Mouse (Mus musculus) liver, embryonic 14.5 days (tissue): ENCODE results near the gene Rtn4rl1. TPM values are rescaled to one million over a fixed set of nuclear protein-coding genes. Genes with fewer than 3 reads are reported as not detected.

Source experiments
- ATAC-seq: fragments of 200-750 bp; cut with Nextera tagmentation; 2 replicates; pipeline ENCODE4 v1.8.0; 2017; ENCODE audit warnings: moderate number of reproducible peaks, mild to moderate bottlenecking, moderate library complexity; ENCODE audit not compliant: insufficient read depth
- DNase-seq, 3 experiments: peaks; one replicate each; pipeline ENCODE4 v3.0.0-alpha.2; 2012 to 2013; ENCODE audit warnings: low read depth in 3 of 3, low spot score in 3 of 3
- H3K27ac ChIP-seq: fragments of 300-500 bp; sonication (generic); 2 replicates; pipeline ENCODE4 v1.5.1; 2014; ENCODE audit warnings: moderate library complexity, mild to moderate bottlenecking, control low read depth, inconsistent platforms
- H3K27me3 ChIP-seq: fragments of 300-500 bp; sonication (generic); 2 replicates; pipeline ENCODE4 v1.6.1; 2014; ENCODE audit warnings: mild to moderate bottlenecking, low read length, moderate library complexity; ENCODE audit not compliant: control insufficient read depth, insufficient read depth
- H3K36me3 ChIP-seq: fragments of 300-500 bp; sonication (generic); replicated peaks from 2 replicates; pipeline ENCODE4 v1.6.1; 2014; ENCODE audit warnings: low read depth; ENCODE audit not compliant: control insufficient read depth, insufficient read depth
- H3K4me1 ChIP-seq, 2 experiments: fragments of 200-500 bp in 1 of 2; fragments of 300-500 bp in 1 of 2; sonication (generic) in 1 of 2; replicated peaks; 2 replicates each; pipeline ENCODE4 v1.6.1; 2012 to 2014; ENCODE audit warnings: antibody characterized with exemption in 1 of 2, inconsistent platforms in 1 of 2, low read length in 1 of 2; ENCODE audit not compliant: control insufficient read depth in 2 of 2, insufficient read depth in 2 of 2
- H3K4me2 ChIP-seq: fragments of 300-500 bp; sonication (generic); 2 replicates; pipeline ENCODE4 v1.6.1; 2014; ENCODE audit warnings: low read depth, mild to moderate bottlenecking, control low read depth, moderate library complexity
- H3K4me3 ChIP-seq, 2 experiments: fragments of 200-500 bp in 1 of 2; fragments of 300-500 bp in 1 of 2; sonication (generic) in 1 of 2; 2 replicates each; pipeline ENCODE4 v1.5.1; 2012 to 2014; ENCODE audit warnings: low read depth in 2 of 2, low read length in 2 of 2, mild to moderate bottlenecking in 2 of 2, control low read depth in 1 of 2, inconsistent platforms in 1 of 2, moderate library complexity in 1 of 2; ENCODE audit not compliant: insufficient read depth in 1 of 2
- H3K9ac ChIP-seq: fragments of 300-500 bp; sonication (generic); replicated peaks from 2 replicates; pipeline ENCODE4 v1.6.1; 2014; ENCODE audit warnings: mild to moderate bottlenecking, control low read depth, moderate library complexity
- H3K9me3 ChIP-seq: fragments of 300-500 bp; sonication (generic); 2 replicates; pipeline ENCODE4 v1.6.1; 2016; ENCODE audit warnings: low read length, mixed read lengths; ENCODE audit not compliant: control insufficient read depth
- CTCF ChIP-seq: IDR thresholded peaks from 2 replicates; pipeline ENCODE4 v1.5.1; 2016; ENCODE audit warnings: antibody characterized with exemption, low read depth, control low read depth
- EP300 ChIP-seq: IDR thresholded peaks from 2 replicates; pipeline ENCODE4 v1.6.1; 2016; ENCODE audit warnings: antibody characterized with exemption, low read depth
- WGBS: fragments of 180-500 bp; shearing (Covaris S2); extraction: QIAGEN DNeasy Blood & Tissue Kit; methylation state at CpG from one replicate; pipeline ENCODE4 v1.1.7; 2014; ENCODE audit not compliant: insufficient replicate concordance; 5-methylcytosine and 5-hydroxymethylcytosine counted together
- polyA plus RNA-seq, 2 experiments: library from polyadenylated mRNA; depleted of rRNA in 1 of 2; stranded (reverse) in 1 of 2; unstranded in 1 of 2; fragments of >200 nt; fragmentation: Nextera tagmentation in 1 of 2; extraction: Ambion mirVana in 1 of 2; gene quantifications; 2 replicates each; pipeline versions ENCODE4 v1.2.1 to v1.2.3; 2012 to 2014

Gene Rtn4rl1
- polyA plus RNA-seq, 2 experiments, result 0.56 to 0.98 TPM

DNA sequence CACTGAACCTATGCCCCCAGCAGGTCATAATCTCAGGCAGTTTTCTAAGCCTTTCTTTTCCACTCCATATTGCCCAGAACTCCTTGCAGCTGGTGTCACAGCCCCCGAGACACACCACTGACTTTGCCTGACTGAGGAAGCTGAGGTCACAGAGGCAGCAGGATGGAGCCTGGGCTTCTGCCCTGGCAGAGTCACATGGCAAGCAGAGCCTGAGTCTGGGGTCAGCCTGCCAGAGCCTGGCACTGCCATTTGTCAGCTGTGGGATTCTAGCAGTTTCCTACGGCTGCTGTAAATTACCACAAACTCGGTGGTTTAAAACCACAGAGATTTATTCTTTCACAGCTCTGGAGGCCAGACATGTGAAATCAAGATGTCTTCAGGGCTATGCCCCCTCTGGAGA is 34.0 kb downstream of the Rtn4rl1 start:
- 20% methylated on average over 3 of the region's 3 CpGs for WGBS
- no peak overlapping the region for H3K4me3 ChIP-seq
- H3K27ac ChIP-seq, result no peak overlapping the region
- peaks cover 0 to 4% of the 10 kb centered on the region in 2 experiments; a peak in 3 of 4 replicates for H3K4me1 ChIP-seq
- H3K36me3 ChIP-seq, result no peaks in the 10 kb centered on the region
- DNase-seq (no peak), ATAC-seq (no peak)
- H3K9ac ChIP-seq, result no peak overlapping the region
- no peaks in the 10 kb centered on the region for H3K9me3 ChIP-seq
- H3K4me2 ChIP-seq, result no peak overlapping the region
- TF ChIP-seq CTCF (no peak), EP300 (no peak)
- no peaks in the 10 kb centered on the region; the same call in none of the 2 replicates for H3K27me3 ChIP-seq

DNA sequence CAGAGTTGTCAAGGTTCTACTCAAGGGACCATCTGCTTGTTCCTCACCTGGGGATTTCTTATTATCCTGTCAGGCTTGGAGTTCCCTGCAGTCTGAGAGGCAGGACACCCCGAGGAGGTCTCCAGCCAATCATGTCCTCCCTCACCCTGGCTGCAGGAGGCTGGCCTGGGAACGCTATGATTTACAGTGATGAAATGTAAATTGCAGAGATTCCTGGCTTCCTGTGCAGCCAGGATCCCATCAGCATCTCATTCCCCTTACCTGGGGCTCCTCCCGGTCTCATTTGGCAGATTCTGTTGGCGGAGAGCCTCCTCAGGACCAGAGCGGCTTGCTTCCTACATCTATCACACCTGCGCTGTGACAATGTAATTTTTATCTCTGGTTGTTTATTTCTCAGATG is 35.7 kb downstream of the Rtn4rl1 start:
- peaks cover 8 to 16% of the 10 kb centered on the region in 2 experiments for H3K4me1 ChIP-seq
- no peak for DNase-seq
- 73% methylated on average over 6 of the region's 6 CpGs for WGBS

DNA sequence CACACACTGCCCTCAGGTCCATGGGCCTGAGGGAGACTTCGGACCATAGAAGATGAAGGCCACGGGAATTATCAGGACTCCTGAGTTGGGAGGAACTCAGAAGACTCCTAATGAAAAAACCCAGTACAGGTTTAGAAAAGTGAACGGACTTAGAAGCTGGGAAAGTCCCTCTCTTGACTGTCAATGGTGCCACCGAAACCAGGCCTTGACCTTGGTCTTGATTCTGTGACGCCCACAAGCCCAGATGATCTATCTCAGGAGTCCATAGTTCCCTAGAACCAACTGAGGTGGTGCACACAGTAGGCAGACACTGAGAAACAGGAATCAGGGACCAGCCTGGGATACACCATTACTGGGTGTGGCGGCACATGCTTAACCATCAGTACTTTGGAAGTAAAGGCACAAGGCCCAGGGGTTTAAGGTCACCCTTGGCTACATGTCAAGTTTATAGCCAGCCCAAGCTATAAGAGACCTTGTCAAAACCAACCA is 36.7 kb downstream of the Rtn4rl1 start:
- Histone ChIP-seq H3K9ac (no peak overlapping the region), H3K9me3 (no peaks in the 10 kb centered on the region), H3K36me3 (no peaks in the 10 kb centered on the region), H3K4me3 (no peak overlapping the region), H3K4me2 (no peak overlapping the region), H3K27me3 (no peaks in the 10 kb centered on the region; the same call in 1 of the 2 replicates), H3K4me1 (peaks cover 18 to 26% of the 10 kb centered on the region in 2 experiments), H3K27ac (no peak overlapping the region)
- 79% methylated on average over 6 of the region's 6 CpGs for WGBS
- TF ChIP-seq CTCF, result no peak
- no peak for TF ChIP-seq EP300
- DNase-seq (no peak), ATAC-seq (no peak)

More for the DNA sequence above, 35.7 kb downstream of the Rtn4rl1 start:
- Histone ChIP-seq H3K27me3 (no peaks in the 10 kb centered on the region; the same call in none of the 2 replicates), H3K4me3 (no peak overlapping the region), H3K4me2 (no peak overlapping the region), H3K9me3 (no peaks in the 10 kb centered on the region), H3K9ac (no peak overlapping the region), H3K27ac (no peak overlapping the region), H3K36me3 (no peaks in the 10 kb centered on the region)
- ATAC-seq, result no peak
- TF ChIP-seq EP300 (no peak), CTCF (no peak)

DNA sequence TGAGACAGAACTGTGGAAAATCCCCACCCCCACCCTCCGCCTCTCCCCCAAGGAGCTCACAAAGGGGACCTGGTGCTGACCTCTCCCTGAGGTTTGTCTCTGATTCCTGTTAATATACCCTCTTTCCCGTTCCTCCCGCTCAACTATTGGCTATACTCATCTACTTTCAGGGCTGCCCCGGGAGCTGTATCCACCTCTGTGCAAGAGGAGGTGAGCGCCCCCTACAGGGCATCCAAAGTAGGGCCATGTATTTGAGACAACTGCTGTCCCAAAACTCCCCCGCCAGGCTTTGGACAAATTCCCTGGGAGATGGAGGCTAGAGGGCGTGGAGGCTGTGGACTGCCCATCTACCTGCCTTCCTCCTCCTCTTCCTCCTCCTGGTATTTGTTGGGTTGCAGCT is 38.2 kb downstream of the Rtn4rl1 start:
- peaks cover 18 to 30% of the 10 kb centered on the region in 2 experiments for H3K4me1 ChIP-seq
- 15% methylated on average over 7 of the region's 7 CpGs for WGBS
- no peak overlapping the region for H3K9ac ChIP-seq
- no peak overlapping the region for H3K4me3 ChIP-seq
- TF ChIP-seq EP300 (no peak), CTCF (peak; percentile 89)
- H3K4me2 ChIP-seq, result no peak overlapping the region
- ATAC-seq, result 0 out of 2 replicates have a peak, but pooled peaks have one; percentile 12
- no peak overlapping the region for H3K27ac ChIP-seq
- H3K9me3 ChIP-seq, result no peaks in the 10 kb centered on the region
- DNase-seq, result peak; percentile 36 to 60 (median 46)
- no peaks in the 10 kb centered on the region; the same call in 1 of the 2 replicates for H3K27me3 ChIP-seq
- H3K36me3 ChIP-seq, result no peaks in the 10 kb centered on the region

DNA sequence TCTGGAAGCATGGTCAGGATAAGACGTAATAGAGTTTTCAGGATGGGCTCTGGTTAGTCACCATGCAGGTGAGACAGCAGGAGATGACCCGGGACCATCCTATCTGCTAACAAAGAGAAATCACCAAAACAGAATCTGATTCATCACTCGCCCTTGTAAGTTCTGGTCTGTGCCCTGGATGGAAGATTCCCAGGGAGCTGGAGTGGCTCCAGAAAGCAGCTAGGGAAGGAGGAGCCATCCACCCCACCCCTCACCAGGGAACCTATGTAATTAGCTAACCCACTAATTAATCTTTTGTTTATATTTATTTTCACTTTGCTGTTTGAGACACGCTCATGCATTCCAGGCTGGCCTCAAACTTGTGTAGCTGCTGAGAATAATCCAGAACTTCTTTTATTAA is 38.9 kb downstream of the Rtn4rl1 start:
- Histone ChIP-seq H3K36me3 (no peaks in the 10 kb centered on the region), H3K4me1 (peaks cover 18 to 30% of the 10 kb centered on the region in 2 experiments), H3K9ac (no peak overlapping the region), H3K4me3 (no peak overlapping the region), H3K4me2 (no peak overlapping the region), H3K9me3 (no peaks in the 10 kb centered on the region), H3K27me3 (no peaks in the 10 kb centered on the region; the same call in 1 of the 2 replicates), H3K27ac (no peak overlapping the region)
- ATAC-seq, result no peak
- TF ChIP-seq EP300 (no peak), CTCF (no peak)
- DNase-seq, result no peak
- WGBS, result 68% methylated on average over 4 of the region's 4 CpGs
